Mouse (Mus musculus) ovary, postnatal 36 days (tissue): ENCODE measurements around the gene Fbxl17.

ENCODE experiments used
- DNase-seq: peaks from one replicate; pipeline ENCODE4 v3.0.0; 2022; ENCODE audit warnings: low spot score, mixed read lengths

Fbxl17 gene

DNA sequence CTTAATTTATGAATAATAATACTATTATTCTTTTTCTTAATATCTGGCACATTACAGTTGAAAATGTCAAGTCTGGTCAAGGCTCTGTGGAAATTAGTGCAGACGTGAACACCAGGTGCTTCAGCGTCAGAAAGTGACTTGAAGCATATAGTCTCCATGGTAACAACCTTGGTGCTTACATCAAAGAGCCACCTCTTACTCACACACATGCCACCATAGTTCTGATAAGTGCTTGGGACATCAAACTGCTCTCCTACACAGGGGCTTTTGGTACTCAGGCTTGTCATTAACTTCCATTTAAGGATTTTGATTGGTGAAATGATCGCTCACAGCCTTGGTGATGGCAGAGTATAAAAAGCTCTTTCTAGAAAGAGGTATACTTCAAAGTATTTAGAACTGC, 333.1 kb downstream of the Fbxl17 start:
- no peak for DNase-seq

DNA sequence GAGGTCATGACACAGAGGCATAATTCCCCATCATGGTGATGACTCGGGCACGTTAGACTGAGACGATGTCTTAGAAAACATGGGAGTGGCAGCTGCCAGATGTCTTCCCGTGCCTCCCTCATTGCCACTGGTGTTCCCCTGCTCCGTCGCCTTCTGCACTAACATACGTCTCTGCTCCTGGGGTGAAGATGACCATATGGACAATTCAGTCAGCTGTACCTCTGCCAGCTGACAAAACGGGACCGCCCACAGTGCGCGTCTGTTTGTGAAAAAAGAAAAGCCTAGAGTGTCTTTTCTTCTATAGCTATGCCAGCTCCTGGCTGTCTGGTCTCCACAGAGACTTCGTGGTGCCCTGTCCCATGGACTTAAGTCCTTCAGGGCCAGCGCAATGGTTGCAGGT, 334.0 kb downstream of the Fbxl17 start:
- no peak for DNase-seq

DNA sequence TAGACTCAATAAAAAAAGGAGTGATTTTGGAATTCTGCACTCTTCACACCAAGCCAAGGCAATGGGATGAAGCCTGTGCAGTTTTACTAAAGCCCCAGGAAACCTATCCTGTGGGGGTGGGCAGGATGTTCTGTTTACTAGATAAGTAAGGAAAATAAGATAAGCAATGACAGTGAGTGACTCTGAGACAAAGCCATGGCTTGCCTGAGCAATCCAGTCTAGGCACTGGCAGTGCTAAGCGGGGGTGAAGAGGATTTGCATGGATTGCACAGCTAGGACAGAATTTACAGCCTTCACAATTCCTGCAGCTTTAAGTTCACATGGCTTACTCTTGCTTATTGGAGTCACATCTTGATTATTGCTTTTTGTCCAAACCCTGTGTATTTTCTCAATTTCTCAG, 335.5 kb downstream of the Fbxl17 start:
- no peak for DNase-seq

DNA sequence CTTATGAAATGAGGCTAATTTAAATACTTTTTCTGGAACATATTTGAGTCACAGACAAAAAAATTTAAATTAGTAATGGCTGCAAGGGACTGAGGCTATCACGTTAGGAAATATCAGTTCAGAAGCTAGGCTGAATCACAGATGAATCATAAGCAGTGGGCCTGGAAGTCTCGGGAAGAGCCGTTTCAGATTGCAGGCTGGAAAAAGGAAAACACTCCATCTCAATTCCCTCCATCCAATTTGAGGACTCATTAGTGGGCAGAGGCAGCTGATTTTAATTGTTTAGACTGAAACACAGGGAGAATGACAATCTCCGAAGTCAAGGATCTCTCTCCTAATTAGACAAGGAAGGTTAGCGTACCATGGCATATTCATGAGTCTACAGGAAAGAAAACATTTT, 337.9 kb downstream of the Fbxl17 start:
- DNase-seq: no peak

DNA sequence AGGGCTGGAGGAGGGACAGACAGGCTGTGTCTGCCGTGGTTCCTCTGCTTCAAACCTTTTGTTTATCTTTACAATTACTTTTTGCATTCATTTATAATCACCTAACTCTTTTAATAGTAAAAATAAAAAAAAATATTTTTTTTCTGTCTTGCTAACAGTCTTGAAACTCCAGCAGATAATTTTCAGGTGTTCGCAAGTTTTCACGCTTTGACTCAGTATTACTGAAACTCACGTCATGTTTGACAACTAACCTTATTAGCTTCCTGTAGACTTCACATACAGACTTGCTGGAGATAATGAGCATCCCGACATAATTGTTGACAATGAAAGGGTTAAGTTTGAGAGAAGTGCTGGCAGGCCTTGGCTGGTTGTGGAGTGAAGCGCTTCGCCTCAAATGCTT, 340.6 kb downstream of the Fbxl17 start:
- no peak for DNase-seq

DNA sequence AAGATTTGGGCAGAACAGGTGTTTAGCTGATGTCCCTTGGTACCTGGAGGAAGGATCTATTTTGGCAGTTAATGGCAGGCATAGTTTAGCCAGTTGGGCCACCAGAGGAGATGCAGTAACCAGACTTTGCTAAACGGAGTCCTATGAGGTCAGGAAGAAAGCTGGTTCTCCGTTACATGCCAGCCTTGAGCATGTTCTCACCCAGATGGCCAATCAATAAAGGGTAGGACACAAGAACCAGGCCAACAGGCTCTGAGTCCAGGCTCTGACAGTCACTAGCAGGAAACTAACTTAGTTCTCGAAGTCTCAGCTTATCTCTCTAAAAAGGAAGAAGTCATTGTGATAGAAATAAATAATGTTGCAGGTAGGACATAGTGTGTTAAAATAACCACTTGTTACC, 341.4 kb downstream of the Fbxl17 start:
- no peak for DNase-seq

DNA sequence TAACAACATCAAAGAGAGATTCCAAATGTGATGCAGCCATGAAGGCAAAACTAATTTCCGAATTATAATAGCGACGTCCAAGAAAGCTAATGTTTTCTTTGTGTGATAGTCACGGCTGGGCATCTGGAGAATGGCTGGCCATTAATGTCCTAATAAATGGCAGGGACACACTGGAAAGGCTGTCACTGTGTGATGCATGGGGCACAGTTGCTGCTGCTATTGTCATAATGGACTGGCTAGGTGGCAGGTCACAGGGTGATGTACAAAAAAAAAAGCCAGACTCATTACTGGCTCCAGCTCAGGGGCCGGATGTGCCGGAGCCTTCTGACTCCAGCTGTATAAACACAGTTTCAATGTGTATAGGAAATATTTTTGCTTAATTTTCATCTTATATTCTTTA, 341.9 kb downstream of the Fbxl17 start:
- no peak for DNase-seq

DNA sequence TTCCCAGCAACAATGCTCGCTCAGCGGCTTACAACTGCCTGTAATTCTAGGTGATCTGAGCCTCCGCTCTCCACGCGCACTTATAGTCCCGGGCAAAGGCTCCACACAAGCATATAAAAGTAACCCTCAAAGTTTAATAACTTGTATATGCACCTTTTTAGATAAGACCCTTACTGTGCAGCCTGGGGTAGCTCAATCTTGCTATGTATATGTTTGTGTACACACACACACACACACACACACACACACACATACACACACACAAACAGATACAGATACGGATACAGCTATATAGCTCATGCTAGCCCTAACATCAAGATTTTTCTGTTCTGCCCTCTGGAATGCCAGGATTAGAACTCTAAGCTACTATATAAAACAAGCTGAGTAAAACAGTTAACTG, 342.8 kb downstream of the Fbxl17 start:
- no peak for DNase-seq

DNA sequence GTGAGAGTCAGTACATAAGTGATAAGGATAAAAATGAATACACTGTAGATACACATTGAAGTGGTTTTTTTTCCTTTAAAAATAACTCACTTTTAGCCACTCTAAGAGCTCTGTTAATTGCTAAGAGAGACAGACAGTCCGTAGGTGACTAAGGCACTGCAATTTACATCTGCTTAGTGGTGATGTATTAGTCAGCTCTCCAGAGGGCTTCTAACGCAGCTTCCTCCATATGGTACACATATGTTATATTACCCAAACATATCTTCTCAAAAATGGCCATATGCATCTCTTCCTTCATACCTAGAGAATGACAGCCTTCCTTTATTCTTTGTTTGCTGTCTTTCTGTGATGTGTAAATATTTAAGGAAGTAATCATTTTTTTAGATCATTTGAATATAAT, 353.3 kb downstream of the Fbxl17 start:
- no peak for DNase-seq

DNA sequence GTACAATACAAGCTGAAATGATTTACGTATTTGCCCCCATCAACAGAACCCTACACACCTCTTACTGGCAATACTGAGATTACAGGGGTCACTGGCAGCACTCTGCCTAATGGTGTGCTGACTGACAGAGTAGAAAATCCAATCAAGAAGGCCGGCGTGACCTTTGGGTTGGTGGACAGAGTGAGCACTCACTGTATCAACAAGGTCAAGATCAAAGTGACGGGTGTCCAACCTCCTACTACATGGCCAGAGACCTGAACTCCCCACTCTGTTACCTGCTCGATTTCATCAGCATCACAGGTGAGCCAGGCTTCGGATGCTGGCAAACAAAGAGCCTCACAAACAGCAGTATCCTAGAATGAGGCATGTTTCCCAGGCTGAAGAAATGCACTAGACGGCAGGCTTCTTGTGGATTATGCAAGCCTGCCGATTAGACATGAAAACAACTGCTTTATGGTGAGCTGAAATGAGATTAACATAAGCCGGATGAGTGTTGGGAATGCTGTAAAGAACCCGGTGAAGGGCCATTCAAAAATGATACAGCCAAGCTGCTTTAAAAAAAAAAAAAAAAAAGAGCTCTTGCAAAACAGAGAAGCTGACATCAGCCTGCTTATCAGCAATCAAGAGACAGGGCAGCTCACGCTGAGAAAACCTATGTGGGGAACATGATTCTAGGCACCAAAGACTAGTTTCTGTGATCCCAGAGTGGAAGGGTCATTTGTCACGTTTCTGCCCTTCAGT, 353.9 kb downstream of the Fbxl17 start:
- DNase-seq: no peak

DNA sequence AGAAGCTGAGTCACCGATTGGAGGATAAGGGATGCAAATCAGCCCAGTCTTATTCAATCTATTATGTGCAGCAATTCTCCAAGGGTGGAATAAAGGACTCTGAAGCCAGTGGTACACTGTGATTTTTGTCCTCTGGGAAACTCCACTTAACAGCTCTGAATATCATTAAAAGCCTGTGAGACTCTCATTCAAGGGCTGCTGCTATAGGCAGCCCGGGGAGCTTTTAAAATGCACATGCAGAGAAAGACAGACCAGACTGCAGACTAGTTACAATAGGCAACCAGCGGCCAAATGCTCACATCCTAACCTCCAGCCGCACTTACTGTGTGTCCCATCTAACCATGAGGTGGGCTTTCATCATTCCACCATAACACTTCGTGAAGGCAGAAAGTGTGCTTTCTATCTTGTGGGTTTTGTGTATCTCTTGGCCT, 354.5 kb downstream of the Fbxl17 start:
- no peak for DNase-seq

DNA sequence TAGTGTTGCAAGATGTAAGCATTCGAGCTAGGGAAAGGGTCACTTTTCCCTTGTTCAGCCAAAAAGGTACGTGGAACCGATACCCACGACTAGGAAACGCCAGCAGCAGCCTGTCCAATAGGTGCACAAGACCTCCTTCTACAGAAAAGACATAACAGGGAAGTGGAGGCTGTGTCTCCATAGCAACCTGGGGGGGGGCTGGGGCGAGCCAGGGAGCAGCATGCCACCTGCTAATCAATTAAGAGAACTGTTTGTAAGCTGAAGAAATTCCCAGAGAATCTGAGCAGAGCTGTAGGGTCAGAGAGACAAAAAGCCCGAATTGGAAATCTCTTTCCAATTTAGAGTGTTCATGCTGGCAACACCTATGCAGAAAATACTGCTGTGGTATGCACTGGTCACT, 356.0 kb downstream of the Fbxl17 start:
- DNase-seq: no peak

DNA sequence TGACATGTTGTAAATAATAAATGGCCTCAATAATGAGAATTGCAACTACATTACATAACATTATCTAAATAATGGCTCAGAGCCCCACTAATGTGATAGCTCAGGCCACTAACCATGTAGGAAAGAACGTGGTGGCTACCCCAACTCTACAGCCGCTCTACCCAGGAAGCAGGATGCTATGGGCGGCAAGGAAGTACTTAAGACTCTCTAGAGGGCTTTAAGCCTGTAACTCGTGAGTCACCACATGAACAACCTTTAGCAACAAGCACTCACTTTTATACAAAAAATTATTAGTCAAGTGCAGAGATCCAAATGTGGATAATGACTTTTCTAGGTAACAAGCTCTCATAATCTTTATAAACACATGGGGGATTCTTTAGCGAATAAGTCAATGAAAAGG, 365.0 kb downstream of the Fbxl17 start:
- DNase-seq: no peak

DNA sequence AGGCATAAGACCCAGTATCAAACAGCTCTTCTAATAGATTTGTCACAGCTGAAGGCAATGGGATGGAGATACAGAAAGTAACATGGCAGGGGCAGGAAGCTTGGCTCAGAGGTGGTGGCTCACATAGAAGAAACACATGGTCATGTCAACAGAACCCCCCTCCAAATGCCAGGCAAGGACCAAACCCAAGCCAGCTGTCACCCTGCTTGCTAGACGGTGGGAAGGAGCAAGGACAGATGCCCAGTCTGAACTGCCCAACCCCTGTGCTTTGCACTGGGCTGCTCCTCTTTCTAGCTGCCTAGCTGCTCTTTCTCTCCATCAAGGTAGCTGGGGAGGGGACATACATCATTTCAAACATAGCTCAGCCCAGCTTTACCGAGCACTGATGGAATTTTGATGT, 377.4 kb downstream of the Fbxl17 start:
- no peak for DNase-seq

DNA sequence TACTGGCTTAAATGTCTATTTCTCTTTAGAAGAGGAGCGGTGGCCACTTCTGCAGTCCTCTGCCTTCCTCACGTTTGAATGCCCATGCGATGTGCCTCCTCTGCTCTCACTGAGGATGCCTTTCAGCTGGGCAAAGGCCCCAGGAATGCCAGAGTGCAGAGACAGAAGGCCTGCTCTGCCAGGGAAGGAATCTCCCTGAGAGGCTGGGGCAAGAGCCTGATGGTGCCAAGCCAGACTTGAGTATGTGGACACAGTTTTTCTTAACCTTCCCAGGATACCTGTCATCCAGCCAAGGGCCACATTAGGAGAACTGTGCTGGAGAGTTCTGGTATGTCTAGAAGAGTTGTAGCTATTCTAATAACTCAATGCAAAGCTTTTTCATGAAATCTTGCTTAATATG, 380.1 kb downstream of the Fbxl17 start:
- no peak for DNase-seq

DNA sequence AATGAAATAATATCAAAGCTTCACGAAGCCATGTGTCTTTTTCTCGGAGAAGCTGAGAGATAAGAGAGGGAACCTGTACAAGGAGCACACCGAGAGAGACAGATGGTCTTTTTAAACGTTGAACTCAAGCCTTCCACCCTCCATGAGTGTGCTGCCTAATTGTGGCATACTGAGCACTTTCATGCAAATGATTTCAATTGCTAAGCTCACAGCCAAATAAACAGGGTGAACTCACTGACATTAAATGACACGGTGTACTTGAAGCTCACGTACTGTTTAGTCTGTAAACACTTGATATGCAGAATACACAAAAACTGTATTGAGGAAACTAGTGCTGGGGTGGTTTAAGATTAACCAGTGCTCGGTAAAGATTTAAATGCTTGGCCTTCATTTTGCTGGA, 380.7 kb downstream of the Fbxl17 start:
- no peak for DNase-seq

DNA sequence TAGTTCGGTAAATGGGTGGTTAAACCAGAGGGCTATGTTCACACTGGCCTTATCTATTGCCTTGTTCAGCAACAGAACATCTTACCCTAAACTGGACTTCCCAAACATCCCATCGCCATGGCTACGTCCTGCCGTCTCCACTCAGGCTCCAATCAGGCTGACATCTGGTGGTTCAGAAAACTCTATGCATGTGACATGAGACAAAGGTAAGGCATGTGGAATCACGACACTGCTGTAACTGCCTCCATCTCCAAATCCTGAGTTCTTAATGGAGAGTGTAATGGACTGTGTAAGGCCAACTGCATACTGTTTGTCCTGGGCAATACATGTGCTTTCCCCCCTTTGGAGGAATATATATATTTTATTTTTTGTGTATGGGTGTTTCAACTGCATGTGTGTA, 382.7 kb downstream of the Fbxl17 start:
- DNase-seq: no peak

DNA sequence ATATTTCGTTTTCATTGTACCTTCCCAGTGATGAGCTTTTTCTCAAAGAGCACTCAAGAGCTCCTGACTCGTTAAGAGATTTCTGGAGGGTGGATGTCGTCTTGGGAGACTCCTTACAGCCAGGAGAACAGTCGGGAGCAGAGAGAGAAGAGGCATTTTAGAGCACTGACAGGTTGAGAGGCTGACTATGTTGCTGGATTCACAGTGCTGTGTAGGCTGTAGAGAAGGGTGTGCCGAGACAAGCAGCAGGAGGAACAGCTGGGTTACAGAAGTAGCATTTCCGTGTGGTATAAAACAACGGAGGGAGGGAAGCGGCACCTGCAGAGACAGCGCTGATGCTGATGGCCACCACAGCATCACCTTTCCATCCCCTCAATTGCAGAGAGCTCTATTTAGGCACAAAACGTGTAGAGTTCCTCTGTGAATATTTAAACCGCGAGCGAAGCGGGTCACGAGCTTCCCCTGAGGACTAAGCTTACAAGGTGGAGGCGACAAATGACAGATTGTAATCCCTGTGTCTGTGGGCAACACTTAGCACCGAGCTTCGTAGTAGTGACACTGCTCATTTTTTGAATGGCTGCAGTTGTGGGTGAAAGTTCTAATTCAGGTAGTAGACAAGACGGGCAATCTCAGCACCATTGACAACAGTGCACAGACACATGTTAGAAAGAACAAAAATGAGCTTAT, 385.3 kb downstream of the Fbxl17 start:
- no peak for DNase-seq

DNA sequence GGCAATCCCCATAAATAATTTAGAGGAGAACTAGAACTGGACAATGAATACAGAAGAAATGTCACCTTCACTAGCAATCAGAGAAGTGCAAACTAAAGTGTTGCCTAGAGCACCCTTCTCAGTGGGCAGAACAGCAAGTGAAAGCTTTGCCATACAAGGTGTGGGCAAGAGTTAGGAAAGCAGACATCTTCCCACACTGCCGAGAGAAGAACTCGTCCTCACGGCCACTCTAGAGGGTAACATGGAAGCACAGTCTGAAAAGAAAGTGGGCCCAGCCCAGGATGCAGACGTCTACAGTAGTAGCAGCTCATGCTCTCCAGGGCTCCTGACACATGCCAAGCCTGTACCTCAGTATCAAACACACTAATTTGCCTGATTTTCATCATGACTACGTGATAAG, 387.0 kb downstream of the Fbxl17 start:
- no peak for DNase-seq

DNA sequence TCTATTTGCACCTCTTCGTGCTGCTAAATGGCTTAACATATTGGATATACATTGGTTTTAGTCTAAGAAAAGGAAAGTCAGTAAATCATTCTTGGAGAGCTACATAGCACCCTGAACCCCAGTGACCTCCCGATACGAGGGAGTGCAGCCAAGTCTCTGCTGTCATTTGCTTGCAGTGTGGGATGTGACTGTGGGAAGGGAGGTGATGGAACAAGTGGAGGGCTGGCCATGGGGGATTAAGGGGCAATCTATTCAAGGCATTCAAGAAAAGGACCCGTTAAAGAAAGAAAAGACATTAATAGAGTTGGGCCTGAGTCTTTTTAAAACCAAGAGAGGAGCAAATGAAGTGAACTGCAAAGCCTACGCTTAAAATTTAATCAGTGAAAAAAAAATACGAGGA, 388.8 kb downstream of the Fbxl17 start:
- no peak for DNase-seq

DNA sequence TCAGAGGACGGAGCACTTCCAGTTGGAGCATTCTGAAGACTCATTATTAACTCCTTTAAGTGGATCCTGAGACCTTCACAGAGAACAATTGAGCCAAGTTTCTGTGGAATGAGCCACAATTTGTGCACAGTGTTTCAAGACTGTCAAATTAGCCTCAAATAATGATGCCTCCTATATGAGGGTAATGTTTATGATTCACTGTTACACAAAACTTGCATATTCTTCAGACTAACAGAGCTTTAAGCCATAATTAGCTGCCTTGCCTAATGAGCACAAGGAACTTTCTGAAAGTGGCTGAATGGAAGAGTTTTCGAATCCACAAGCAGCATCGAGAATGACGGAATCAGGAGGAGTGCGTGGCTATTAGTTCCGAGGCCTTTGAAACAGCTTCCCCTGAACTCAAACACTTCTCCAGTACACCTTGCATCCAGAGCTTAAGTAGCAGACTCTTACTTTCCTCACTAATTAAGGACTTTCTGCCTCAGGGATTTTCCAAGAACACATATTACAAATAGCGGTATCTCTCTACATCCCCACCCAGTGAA, 389.5 kb downstream of the Fbxl17 start:
- no peak for DNase-seq

DNA sequence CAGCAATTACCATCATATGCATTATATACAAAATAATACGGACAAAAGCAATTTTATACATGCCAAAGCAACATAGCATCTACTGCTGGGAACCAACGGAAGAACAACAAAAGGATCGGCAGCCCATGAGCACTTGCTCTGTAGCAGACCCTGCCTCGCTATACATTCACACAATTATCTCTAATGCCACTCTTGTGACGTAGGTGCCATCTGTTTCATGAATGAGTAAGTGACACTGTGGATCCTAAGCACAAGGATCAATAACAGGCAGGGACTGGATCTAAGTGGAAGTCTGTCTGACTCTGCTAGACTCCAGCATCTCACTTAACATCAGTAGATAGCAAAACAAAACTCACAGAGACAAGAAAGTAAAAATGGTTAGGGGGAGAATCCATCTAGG, 391.8 kb downstream of the Fbxl17 start:
- DNase-seq: no peak

DNA sequence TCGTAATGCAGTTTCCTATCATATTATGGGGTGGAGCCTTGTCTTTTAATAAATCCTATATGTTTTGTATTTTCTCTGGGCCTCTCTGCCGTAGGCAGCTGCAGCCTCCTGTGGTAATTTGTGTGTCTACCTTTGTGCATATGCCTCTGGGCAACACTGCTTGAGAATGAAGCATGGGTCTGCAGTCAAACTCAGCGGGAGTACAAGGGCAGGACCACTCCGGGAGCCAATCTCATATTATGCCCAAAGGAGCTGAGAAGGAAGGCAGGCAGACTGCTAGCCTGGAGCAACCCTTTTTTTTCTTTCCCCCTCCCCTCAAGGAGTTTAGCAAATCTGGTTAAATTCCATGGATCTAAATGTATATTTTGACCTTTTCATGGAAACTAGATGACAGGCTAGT, 392.3 kb downstream of the Fbxl17 start:
- no peak for DNase-seq

DNA sequence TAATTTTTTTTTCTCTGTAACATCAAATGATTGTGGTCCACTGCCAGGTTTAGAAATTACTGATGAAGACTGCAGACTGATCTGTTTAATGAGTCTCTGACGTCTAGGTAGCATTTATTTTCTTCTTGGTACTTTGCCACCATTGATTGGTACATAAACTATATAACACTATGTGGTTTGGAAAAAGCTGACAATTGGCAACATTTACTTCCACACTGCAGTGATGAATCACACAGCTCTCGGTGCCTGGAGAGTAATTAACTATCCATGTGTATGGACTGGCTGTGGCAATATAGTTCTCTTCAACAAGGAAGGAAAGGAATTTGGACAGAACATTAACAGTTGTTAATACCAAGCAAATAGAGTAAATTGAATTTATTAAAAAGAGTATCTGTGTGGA, 404.3 kb downstream of the Fbxl17 start:
- DNase-seq: no peak
